Mouse (Mus musculus) embryonic fibroblast, embryonic 13.5 days (primary cell): ENCODE measurements around the gene Ercc8.

Source experiments
- CTCF ChIP-seq: IDR thresholded peaks from 2 replicates; pipeline ENCODE4 v1.5.1; 2011; ENCODE audit warnings: mild to moderate bottlenecking, control low read depth, low read length, moderate library complexity, borderline replicate concordance; ENCODE audit not compliant: insufficient read depth
- POLR2A ChIP-seq: IDR thresholded peaks from 2 replicates; pipeline ENCODE4 v1.6.1; 2011; ENCODE audit warnings: low read depth, mild to moderate bottlenecking, control low read depth, low read length, moderate library complexity

- TF ChIP-seq CTCF: no peak
- no peak for TF ChIP-seq POLR2A
Measured at GRCm38 (mm10) chr13:108129070-108129469, 29.5 kb upstream of the Ercc8 start.
